Mouse (Mus musculus) lung, postnatal 14 days (tissue): ENCODE data around the gene Mss51.

ENCODE experiments used
- DNase-seq: peaks from one replicate; pipeline ENCODE4 v3.0.0; 2021

The Mss51 gene

GRCm38 (mm10) chr14:20451302-20451701 lies 45.4 kb downstream of the Mss51 start:
- no peak for DNase-seq

GRCm38 (mm10) chr14:20447209-20447608 lies 49.5 kb downstream of the Mss51 start:
- DNase-seq: no peak

GRCm38 (mm10) chr14:20442252-20442651 lies 54.4 kb downstream of the Mss51 start:
- DNase-seq: no peak

GRCm38 (mm10) chr14:20436976-20437375 lies 59.7 kb downstream of the Mss51 start:
- no peak for DNase-seq
